ENCODE assay signal across 24 mouse cellular contexts in genomic region chr12:43223768-43224435, GRCm38 (mm10).
DNase-seq lines count a peak whose midpoint lies in the region; ATAC-seq and TF ChIP-seq lines count a peak whose summit lies in the region.
"Had no signal": no experiment of that assay in that cellular context is flagged by ENCODE, and none has a peak within 500 bp of the region (broad histone marks: within the 10 kb centered on the region; RNA-seq: fewer than 3 reads in every experiment).

No protein-coding gene starts in this region.

- no peak overlapping the region for H3K4me3 ChIP-seq in forebrain, embryonic 15.5 days
- no peak overlapping the region for H3K4me3 ChIP-seq in forebrain, postnatal 0 days (ENCODE audit: low read depth, low read length)
- no peak overlapping the region for H3K4me3 ChIP-seq in neural tube, embryonic 11.5 days (ENCODE audit: low read depth, low read length)
- H3K4me3 ChIP-seq in neural tube, embryonic 13.5 days: no peak overlapping the region
- H3K4me3 ChIP-seq: embryonic facial prominence, embryonic 12.5 days; hindbrain, embryonic 10.5 days; intestine, embryonic 15.5 days; limb, embryonic 12.5 days; liver, embryonic 15.5 days; midbrain, embryonic 10.5 days had no signal

- peak; percentile 58; the same call in 1 of the 2 replicates for ATAC-seq in forebrain, embryonic 15.5 days (replicated peaks)
- no peak for ATAC-seq in forebrain, postnatal 0 days
- ATAC-seq in neural tube, embryonic 11.5 days (ENCODE audit: insufficient read depth, low FRiP score, low TSS enrichment): peak; percentile 84
- peak; percentile 75 for ATAC-seq in neural tube, embryonic 13.5 days (ENCODE audit: low read depth)
- ATAC-seq: hindbrain, postnatal 0 days; intestine, embryonic 15.5 days had no signal

- H3K27ac ChIP-seq in forebrain, embryonic 15.5 days (replicated peaks): no peak overlapping the region
- H3K27ac ChIP-seq in forebrain, postnatal 0 days (ENCODE audit: low read depth, low read length): no peak overlapping the region
- H3K27ac ChIP-seq in neural tube, embryonic 11.5 days (ENCODE audit: low read depth, low read length): no peak overlapping the region
- H3K27ac ChIP-seq in neural tube, embryonic 13.5 days (replicated peaks): no peak overlapping the region
- H3K27ac ChIP-seq: embryonic facial prominence, embryonic 12.5 days; hindbrain, embryonic 10.5 days; hindbrain, postnatal 0 days; intestine, embryonic 15.5 days; limb, embryonic 12.5 days; liver, embryonic 15.5 days; midbrain, embryonic 10.5 days had no signal

- H3K9me3 ChIP-seq in forebrain, embryonic 15.5 days: no peaks in the 10 kb centered on the region
- H3K9me3 ChIP-seq in forebrain, postnatal 0 days (ENCODE audit: low read length): no peaks in the 10 kb centered on the region
- no peaks in the 10 kb centered on the region for H3K9me3 ChIP-seq in neural tube, embryonic 11.5 days (ENCODE audit: control insufficient read depth, low read length)
- H3K9me3 ChIP-seq in neural tube, embryonic 13.5 days: no peaks in the 10 kb centered on the region
- H3K9me3 ChIP-seq: embryonic facial prominence, embryonic 12.5 days; hindbrain, embryonic 10.5 days; intestine, embryonic 15.5 days; limb, embryonic 12.5 days; liver, embryonic 15.5 days; midbrain, embryonic 10.5 days had no signal

- H3K27me3 ChIP-seq in forebrain, embryonic 15.5 days: no peaks in the 10 kb centered on the region
- H3K27me3 ChIP-seq in forebrain, postnatal 0 days (ENCODE audit: insufficient read depth, low read length): no peaks in the 10 kb centered on the region
- H3K27me3 ChIP-seq in neural tube, embryonic 11.5 days (ENCODE audit: control insufficient read depth, insufficient read depth, low read length): no peaks in the 10 kb centered on the region
- H3K27me3 ChIP-seq in neural tube, embryonic 13.5 days: no peaks in the 10 kb centered on the region
- H3K27me3 ChIP-seq: embryonic facial prominence, embryonic 12.5 days; intestine, embryonic 15.5 days; limb, embryonic 12.5 days; liver, embryonic 15.5 days had no signal

- peaks cover 6% of the 10 kb centered on the region for H3K4me1 ChIP-seq in forebrain, embryonic 15.5 days
- no peaks in the 10 kb centered on the region for H3K4me1 ChIP-seq in forebrain, postnatal 0 days (ENCODE audit: insufficient read depth)
- no peaks in the 10 kb centered on the region for H3K4me1 ChIP-seq in neural tube, embryonic 11.5 days (ENCODE audit: control insufficient read depth, insufficient read depth, low read length)
- peaks cover 10% of the 10 kb centered on the region for H3K4me1 ChIP-seq in neural tube, embryonic 13.5 days (replicated peaks)
- H3K4me1 ChIP-seq: embryonic facial prominence, embryonic 12.5 days; hindbrain, embryonic 10.5 days; intestine, embryonic 15.5 days; limb, embryonic 12.5 days; liver, embryonic 15.5 days; midbrain, embryonic 10.5 days had no signal

- WGBS in forebrain, embryonic 15.5 days: 43% methylated on average over 8 of the region's 8 CpGs
- WGBS in forebrain, postnatal 0 days: 33% methylated on average over 8 of the region's 8 CpGs
- WGBS in neural tube, embryonic 11.5 days: 35% methylated on average over 8 of the region's 8 CpGs
- WGBS in neural tube, embryonic 13.5 days: 16% methylated on average over 8 of the region's 8 CpGs

- H3K9ac ChIP-seq in forebrain, embryonic 15.5 days (replicated peaks): no peak overlapping the region
- no peak overlapping the region for H3K9ac ChIP-seq in forebrain, postnatal 0 days
- H3K9ac ChIP-seq in neural tube, embryonic 11.5 days (ENCODE audit: low read length): no peak overlapping the region
- no peak overlapping the region for H3K9ac ChIP-seq in neural tube, embryonic 13.5 days
- H3K9ac ChIP-seq: embryonic facial prominence, embryonic 12.5 days; intestine, embryonic 15.5 days; limb, embryonic 12.5 days; liver, embryonic 15.5 days; lung, embryonic 14.5 days had no signal

- H3K36me3 ChIP-seq in forebrain, embryonic 15.5 days: no peaks in the 10 kb centered on the region
- no peaks in the 10 kb centered on the region for H3K36me3 ChIP-seq in forebrain, postnatal 0 days (ENCODE audit: insufficient read depth)
- no peaks in the 10 kb centered on the region for H3K36me3 ChIP-seq in neural tube, embryonic 11.5 days (ENCODE audit: control insufficient read depth, insufficient read depth, low read length)
- no peaks in the 10 kb centered on the region for H3K36me3 ChIP-seq in neural tube, embryonic 13.5 days
- H3K36me3 ChIP-seq: embryonic facial prominence, embryonic 12.5 days; hindbrain, embryonic 10.5 days; intestine, embryonic 15.5 days; limb, embryonic 12.5 days; liver, embryonic 15.5 days; midbrain, embryonic 10.5 days had no signal

- no peak for TF ChIP-seq CTCF in forebrain, postnatal 0 days (IDR thresholded peaks at IDR 0.05; ENCODE audit: low read depth)

- no peak for DNase-seq in forebrain, postnatal 0 days
- no peak for DNase-seq in neural tube, embryonic 11.5 days (ENCODE audit: low spot score)
- no peak for DNase-seq in neural tube, embryonic 10.5 days (ENCODE audit: extremely low spot score, low spot score)
- no peak for DNase-seq in frontal cortex, postnatal 25 days (ENCODE audit: low spot score in 2 of 2)
- DNase-seq: adrenal gland, postnatal 25 days; B cell, adult 2 months; cerebellum, adult 18-20 months; cerebellum, postnatal 10 days; gastrocnemius, postnatal 10 days; heart, postnatal 14 days; kidney, adult 8-10 months; kidney, postnatal 10 days; layer of hippocampus, adult 9-11 months; lung, embryonic 14.5 days; lung, postnatal 14 days had no signal

- H3K4me2 ChIP-seq in forebrain, embryonic 15.5 days (replicated peaks): no peak overlapping the region
- H3K4me2 ChIP-seq in forebrain, postnatal 0 days (ENCODE audit: low read depth): no peak overlapping the region
- peak overlapping the region; percentile 22 for H3K4me2 ChIP-seq in neural tube, embryonic 11.5 days (ENCODE audit: low read depth)
- H3K4me2 ChIP-seq in neural tube, embryonic 13.5 days: peak overlapping the region; percentile 31
- H3K4me2 ChIP-seq: embryonic facial prominence, embryonic 12.5 days; intestine, embryonic 15.5 days; limb, embryonic 12.5 days; liver, embryonic 15.5 days; lung, embryonic 14.5 days had no signal

Comparison
In these comparisons a context has a peak if more than half of its experiments do, and no peak if none do; other contexts are left out.
1. H3K4me2 ChIP-seq: peak in neural tube, embryonic 11.5 days (single experiment) and neural tube, embryonic 13.5 days (single experiment); none in forebrain, embryonic 15.5 days (single experiment) and forebrain, postnatal 0 days (single experiment).